Mouse (Mus musculus): ENCODE measurements around the gene Wdr12.

DNA sequence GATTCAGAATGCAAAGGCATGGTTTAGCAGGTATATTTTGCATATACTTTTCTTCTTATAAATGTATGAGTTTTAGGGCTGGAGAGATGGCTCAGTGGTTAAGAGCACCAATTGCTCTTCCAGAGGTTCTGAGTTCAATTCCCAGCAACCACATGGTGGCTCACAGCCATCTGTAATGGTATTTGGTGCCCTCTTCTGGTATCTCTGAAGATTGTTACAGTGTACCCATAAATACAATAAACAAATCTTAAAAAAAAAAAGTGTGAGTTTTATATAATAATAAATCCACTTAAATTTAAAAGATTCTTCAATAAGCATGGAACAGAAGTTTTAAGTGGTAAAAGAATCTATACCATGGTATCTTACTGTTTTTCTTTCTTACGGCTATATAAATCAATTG is 6.1 kb upstream of the Wdr12 start:
- no peak for TF ChIP-seq GATA1 (IDR thresholded peaks at IDR 0.05; ENCODE audit: borderline replicate concordance, low read length)
- no peak for TF ChIP-seq FLI1 (IDR thresholded peaks at IDR 0.05; ENCODE audit: low read length)
